Mouse (Mus musculus) thymus, postnatal 14 days (tissue): ENCODE measurements around the gene Gon4l.

Source experiments
- DNase-seq: peaks from one replicate; pipeline ENCODE4 v3.0.0; 2021

Gon4l gene

GRCm38 (mm10) chr3:88913511-88914383, 78.7 kb downstream of the Gon4l start, which contains the start of gene Msto1:
Gene Msto1 (minus strand): TSS chr3:88913999.
- DNase-seq = peak; percentile 96

GRCm38 (mm10) chr3:88914384-88914810, 79.4 kb downstream of the Gon4l start:
- peak; percentile 22 for DNase-seq

DNA sequence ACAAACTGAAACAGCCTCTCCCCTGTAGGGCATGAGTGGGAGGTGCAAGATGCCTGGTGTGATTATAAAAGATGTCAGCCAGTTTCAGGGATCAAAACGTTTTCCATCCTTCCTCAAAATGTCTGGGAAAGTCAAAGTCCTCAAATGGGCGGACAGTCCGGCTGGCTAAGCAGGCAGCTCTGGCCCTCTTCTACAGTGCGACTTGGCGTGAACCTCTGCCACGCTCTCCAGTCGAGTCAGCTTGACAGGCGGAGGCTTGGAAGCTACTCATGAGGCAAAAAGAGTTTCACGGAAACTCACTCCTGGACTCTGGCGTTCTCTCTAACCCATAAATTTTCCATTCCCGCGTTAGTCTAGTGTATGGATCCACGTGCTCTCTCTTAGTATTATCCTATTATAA, 84.0 kb downstream of the Gon4l start:
- DNase-seq = no peak

- no peak for DNase-seq
Measured at GRCm38 (mm10) chr3:88921411-88921810, 86.4 kb downstream of the Gon4l start.

DNA sequence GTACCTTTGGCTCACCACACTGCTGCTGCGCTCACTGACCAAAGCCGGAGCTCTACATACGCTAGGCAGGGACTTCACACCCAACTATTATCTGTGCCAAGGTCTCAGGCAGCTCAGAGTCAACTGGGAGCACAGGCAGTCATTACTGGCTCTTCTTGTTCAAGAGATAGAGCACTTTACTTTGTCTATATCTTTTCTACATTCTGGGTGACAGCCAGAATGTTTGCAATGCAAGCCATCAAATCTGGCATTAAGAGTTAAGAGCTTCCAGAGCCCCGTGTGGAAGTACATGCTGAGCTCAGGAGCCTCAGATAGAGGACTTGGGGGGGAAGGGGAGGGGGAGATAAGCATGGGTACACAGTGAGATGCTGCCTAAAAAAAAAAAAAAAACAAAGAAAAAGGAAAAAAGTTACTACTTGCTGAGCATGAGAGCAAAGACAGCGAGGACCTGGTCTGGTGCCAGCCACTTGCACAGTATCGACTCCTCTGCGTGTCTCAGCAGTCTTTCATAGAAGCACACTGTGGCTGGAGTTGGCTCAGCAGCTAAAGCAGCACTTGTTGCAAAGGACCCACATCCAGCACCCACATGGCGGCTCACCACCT, 89.1 kb downstream of the Gon4l start:
- DNase-seq = no peak

DNA sequence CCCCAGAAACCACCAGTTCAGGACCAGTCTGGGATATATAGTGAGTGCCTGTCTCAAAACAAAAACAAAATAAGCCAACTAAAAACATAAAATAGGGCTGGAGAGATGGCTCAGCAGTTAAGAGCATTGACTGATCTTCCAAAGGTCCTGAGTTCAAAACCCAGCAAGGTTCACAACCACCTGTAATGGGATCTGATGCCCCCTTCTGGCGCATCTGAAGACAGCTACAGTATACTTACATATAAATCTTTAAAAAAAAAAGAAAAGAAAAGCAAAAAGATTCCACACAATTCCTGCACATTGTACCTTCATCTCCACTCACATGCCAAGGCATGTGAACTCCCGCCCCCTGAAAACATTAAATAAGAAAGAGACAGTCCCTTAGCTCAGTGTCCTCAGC, 90.6 kb downstream of the Gon4l start:
- no peak for DNase-seq

DNA sequence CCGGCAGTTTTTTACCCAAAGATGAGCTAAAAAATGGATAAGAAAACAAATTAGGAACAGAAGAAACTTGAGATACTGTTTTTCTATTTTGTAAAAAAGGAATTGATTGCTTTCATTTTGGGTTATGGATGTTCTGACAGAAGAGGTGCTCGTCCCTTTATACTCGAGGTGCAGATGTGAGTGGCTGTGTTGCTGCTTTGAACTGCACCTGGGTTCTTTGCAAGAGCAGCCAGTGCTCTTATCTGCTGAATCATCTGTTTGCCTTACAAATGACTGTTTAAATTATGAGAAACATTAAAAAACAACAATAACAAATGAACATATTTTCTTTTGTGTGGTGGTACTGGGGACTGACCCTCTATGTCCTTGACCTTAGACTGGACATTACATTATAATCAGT, 94.5 kb downstream of the Gon4l start:
- DNase-seq = peak; percentile 53

GRCm38 (mm10) chr3:88939071-88939470, 104.0 kb downstream of the Gon4l start:
- no peak for DNase-seq

- DNase-seq = peak; percentile 17
Measured at GRCm38 (mm10) chr3:88939749-88940148, 104.7 kb downstream of the Gon4l start.

- no peak for DNase-seq
Measured at GRCm38 (mm10) chr3:88942316-88942880, 107.4 kb downstream of the Gon4l start.

DNA sequence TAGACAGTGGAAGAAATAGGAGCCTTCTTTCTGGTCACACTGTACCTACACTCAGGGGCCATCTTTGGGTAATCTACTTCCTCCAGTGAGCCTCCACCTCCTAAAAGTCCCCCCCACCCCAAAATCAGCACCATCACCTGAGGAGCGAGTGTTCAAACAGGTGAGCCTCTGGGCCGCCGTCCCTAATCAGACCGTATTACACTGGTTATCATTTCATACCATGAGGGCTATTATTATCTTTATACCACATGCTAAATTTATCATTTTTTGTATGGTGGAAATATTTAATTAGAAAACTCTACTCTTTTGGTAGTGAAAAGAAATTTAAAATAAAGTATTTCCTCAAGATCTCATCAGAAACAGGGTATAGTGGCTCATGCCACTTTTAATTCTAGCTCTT, 109.1 kb downstream of the Gon4l start:
- no peak for DNase-seq

DNA sequence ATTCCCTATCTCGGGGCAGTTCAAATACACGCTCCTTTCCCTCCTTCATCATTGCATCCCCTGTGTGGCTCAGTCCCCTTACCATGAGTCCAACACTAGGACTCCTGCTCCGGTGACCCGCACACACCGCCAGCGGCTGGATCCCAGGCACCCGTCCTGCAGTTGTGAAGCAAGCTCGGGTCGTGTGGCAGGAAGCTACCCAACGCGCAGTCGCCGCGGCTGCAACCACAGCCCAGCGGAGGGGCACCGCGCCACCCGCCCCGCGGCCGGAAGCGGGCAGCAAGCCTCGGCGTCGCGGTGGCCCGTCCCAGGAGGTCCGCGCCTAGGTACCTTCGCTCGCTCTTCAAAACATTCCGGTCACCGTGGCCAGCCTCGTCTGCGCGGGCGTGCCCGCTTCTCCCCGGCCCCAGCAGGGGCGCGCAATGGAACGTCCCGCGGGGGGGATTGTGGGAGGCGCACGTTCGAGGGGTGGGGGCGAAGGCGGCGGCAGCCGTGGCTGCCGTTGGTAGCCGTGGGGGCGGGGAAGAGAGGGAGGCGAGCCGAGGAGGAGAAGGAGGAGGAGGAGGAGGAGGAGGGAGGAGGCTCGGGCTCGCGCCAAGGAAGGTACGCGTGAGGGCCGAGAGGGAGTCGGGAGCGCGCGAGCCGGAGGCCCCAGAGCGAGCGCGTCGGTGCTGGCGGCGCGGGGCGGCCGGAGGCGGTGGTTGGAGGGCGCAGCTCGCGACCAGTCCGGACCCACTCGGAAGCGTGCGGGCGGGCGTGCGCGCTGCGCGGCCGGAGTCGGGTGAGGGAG, 115.0 kb downstream of the Gon4l start:
- DNase-seq = peak; percentile 96

GRCm38 (mm10) chr3:88950576-88951326, 115.7 kb downstream of the Gon4l start, which contains the start of the genes Ash1l and Dap3:
Gene Ash1l (plus strand): TSS chr3:88950622.
Gene Dap3 (minus strand): TSS chr3:88951181.
- DNase-seq = peak; percentile 86

GRCm38 (mm10) chr3:88951327-88951800, 116.3 kb downstream of the Gon4l start:
- DNase-seq = no peak

- no peak for DNase-seq
Measured at GRCm38 (mm10) chr3:88953246-88953645, 118.2 kb downstream of the Gon4l start.

DNA sequence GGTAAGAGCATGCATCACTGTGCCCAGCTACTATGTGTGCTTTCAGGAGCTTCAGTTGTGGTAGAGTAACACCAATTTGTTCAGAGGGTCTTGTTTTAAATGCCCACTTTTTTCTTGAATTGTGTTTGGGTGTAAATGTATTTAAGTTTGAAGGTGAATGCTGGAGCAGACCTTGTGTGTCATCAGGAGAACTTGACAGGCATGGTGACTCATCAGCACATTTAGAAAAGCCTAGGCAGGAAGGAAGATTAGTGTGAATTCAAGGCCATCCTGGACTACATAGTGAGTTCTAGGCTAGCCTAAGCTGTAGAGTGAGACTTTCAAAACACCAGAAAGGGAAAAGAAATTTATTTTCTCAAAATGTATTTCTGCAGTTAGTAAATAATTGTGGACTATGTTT, 118.7 kb downstream of the Gon4l start:
- DNase-seq = no peak
